Mouse (Mus musculus): Measurements from ENCODE around the gene Fam83f. TPM values are rescaled to one million over a fixed set of nuclear protein-coding genes. Genes with fewer than 3 reads are reported as not detected.

Fam83f gene
- polyA plus RNA-seq, 1 experiment from 2014 or later, result 0.19 TPM

DNA sequence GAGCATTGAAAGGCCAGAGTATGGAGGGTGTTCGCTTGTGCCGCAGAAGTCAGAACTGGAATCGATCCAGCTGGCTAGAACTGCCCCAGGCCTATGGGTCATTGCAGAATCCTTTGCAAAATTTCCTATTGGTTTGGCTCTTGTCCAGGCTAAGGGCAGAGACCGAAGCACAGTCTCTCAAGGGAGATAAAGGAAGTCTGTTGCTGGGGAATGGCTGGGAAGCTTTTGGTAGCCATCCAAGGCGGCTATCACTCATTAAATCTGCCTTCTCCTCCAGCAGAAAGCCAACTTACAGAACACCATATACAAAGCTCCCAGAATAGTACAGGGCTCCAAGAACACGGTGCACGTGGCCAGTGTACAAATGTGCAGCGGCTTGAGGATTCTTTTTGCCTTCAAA is 35.4 kb downstream of the Fam83f start:
- Histone ChIP-seq H3K4me3 (ENCODE audit: low read depth, low read length) (no peak overlapping the region), H3K4me2 (peak overlapping the region; percentile 69; the same call in 1 of the 2 replicates), H3K36me3 (ENCODE audit: control insufficient read depth, insufficient read depth, low read length) (no peaks in the 10 kb centered on the region), H3K27me3 (ENCODE audit: control insufficient read depth, insufficient read depth, low read length) (0 out of 2 replicates have a peak, but pooled peaks cover 2% of the 10 kb centered on the region), H3K27ac (ENCODE audit: low read depth, low read length) (peak overlapping the region; percentile 59; the same call in 1 of the 2 replicates), H3K4me1 (ENCODE audit: control insufficient read depth, insufficient read depth, low read length) (peaks cover 12% of the 10 kb centered on the region), H3K9ac (ENCODE audit: low read depth, low read length) (no peak overlapping the region), H3K9me3 (replicated peaks; ENCODE audit: control insufficient read depth, low read length) (no peaks in the 10 kb centered on the region)
- WGBS (ENCODE audit: insufficient replicate concordance), result 52% methylated on average over 8 of the region's 8 CpGs
- no peak for ATAC-seq (replicated peaks; ENCODE audit: insufficient number of reproducible peaks, low FRiP score, low TSS enrichment)

DNA sequence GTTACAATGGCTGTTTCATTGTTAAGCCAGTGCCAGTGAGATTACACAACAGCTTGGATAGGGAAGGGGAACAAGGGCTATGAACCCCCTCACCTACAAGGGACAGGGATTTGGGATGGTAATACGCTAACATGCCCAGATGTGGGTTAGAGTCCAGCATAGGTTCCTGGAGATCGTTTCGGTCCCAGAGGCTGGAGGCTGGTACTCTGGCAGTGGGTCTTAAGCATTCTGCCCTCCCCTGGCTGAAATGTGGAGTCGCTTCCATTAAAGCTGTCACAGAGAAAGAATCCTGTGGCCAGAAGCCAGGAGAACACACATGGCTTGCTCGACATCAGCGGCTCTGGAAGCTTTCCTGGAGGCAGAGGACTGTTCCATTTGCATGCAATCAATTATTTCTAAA is 37.9 kb downstream of the Fam83f start:
- H3K9me3 ChIP-seq (replicated peaks; ENCODE audit: control insufficient read depth, low read length), result no peaks in the 10 kb centered on the region
- WGBS (ENCODE audit: insufficient replicate concordance), result 41% methylated on average over 6 of the region's 6 CpGs
- no peaks in the 10 kb centered on the region for H3K27me3 ChIP-seq (ENCODE audit: control insufficient read depth, insufficient read depth, low read length)
- H3K4me1 ChIP-seq (ENCODE audit: control insufficient read depth, insufficient read depth, low read length), result peaks cover 12% of the 10 kb centered on the region
- no peak overlapping the region; the same call in 1 of the 2 replicates for H3K4me2 ChIP-seq
- no peak overlapping the region for H3K4me3 ChIP-seq (ENCODE audit: low read depth, low read length)
- no peak overlapping the region for H3K27ac ChIP-seq (ENCODE audit: low read depth, low read length)
- no peak overlapping the region for H3K9ac ChIP-seq (ENCODE audit: low read depth, low read length)
- ATAC-seq (replicated peaks; ENCODE audit: insufficient number of reproducible peaks, low FRiP score, low TSS enrichment), result no peak
- H3K36me3 ChIP-seq (ENCODE audit: control insufficient read depth, insufficient read depth, low read length), result no peaks in the 10 kb centered on the region

DNA sequence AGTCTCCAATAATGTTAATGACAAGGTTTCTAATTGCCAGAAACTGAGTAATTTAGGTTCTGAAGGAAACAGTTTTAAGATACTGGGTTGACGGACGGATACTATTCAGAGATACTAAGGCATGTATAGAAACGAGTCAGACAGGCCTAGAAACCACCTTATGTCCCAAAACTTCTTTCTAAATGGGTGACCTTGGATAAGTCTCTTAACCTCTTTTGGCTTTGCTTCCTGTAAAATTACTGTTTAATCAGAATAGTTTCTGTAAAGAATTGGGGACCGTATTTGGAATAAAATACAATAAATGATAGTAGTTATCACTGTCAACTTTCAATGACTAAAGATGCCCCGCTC is 38.6 kb downstream of the Fam83f start:
- WGBS (ENCODE audit: insufficient replicate concordance), result 13% methylated on average over 5 of the region's 5 CpGs
- no peak overlapping the region for H3K27ac ChIP-seq (ENCODE audit: low read depth, low read length)
- no peak overlapping the region for H3K9ac ChIP-seq (ENCODE audit: low read depth, low read length)

DNA sequence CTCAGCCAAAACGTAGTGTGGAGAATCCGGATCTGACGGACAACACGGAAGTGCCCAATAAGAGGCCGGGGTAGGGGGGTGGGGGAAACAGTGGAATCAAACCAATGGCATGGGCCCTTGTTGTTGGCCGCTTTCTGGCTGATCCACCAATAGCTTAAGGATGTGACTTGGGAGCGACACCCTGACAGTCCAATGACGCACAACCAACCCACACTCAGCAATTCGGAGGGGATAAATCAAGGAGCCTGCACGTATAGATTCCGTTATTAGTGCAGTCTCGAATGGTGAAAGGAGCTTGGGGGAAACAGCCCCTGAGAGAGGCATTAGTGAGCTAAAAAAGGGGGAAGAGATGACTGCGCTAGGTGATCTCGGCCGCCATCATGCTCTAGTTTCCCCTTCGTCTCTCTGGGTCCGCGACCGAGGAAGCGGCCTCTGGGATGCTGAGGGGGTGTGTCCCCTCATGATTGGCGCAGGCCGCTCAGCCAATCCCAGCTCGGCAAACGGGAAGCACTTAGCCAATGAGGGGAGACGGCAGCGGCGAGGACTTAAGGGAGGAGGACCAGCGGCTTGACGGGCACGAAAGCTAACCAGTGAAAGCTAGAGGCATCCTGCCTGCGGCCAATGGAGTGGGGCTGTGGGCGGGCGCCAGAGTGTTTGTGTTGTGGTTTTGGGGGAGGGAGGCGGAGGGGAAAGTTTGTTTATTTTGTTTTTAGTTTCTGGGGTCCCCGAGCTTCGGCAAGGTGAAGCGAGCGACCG is 39.1 kb downstream of the Fam83f start, which contains the start of gene Tnrc6b:
Gene Tnrc6b (plus strand): TSS at position 706 of the 756 bp plus-strand sequence.
- peak within 1 kb of the TSS; percentile 78 for H3K27ac ChIP-seq (ENCODE audit: low read depth, low read length)
- ATAC-seq (replicated peaks; ENCODE audit: insufficient number of reproducible peaks, low FRiP score, low TSS enrichment), result peak; percentile 98
- H3K36me3 ChIP-seq (ENCODE audit: control insufficient read depth, insufficient read depth, low read length), result no peaks in the 10 kb centered on the region
- WGBS (ENCODE audit: insufficient replicate concordance), result under 1% methylated on average over 39 of the region's 39 CpGs
- H3K4me2 ChIP-seq, result peak within 1 kb of the TSS; percentile 96
- H3K4me1 ChIP-seq (ENCODE audit: control insufficient read depth, insufficient read depth, low read length), result peaks cover 12% of the 10 kb centered on the region
- H3K9ac ChIP-seq (ENCODE audit: low read depth, low read length), result peak within 1 kb of the TSS; percentile 87
- H3K27me3 ChIP-seq (ENCODE audit: control insufficient read depth, insufficient read depth, low read length), result no peaks in the 10 kb centered on the region
- H3K4me3 ChIP-seq (ENCODE audit: low read depth, low read length), result peak within 1 kb of the TSS; percentile 99
- no peaks in the 10 kb centered on the region for H3K9me3 ChIP-seq (replicated peaks; ENCODE audit: control insufficient read depth, low read length)

More for the DNA sequence above, 38.6 kb downstream of the Fam83f start:
- peak overlapping the region; percentile 96 for H3K4me2 ChIP-seq
- H3K36me3 ChIP-seq (ENCODE audit: control insufficient read depth, insufficient read depth, low read length), result no peaks in the 10 kb centered on the region
- no peaks in the 10 kb centered on the region for H3K9me3 ChIP-seq (replicated peaks; ENCODE audit: control insufficient read depth, low read length)
- H3K4me3 ChIP-seq (ENCODE audit: low read depth, low read length), result peak overlapping the region; percentile 99
- H3K4me1 ChIP-seq (ENCODE audit: control insufficient read depth, insufficient read depth, low read length), result peaks cover 12% of the 10 kb centered on the region
- H3K27me3 ChIP-seq (ENCODE audit: control insufficient read depth, insufficient read depth, low read length), result no peaks in the 10 kb centered on the region
- ATAC-seq (replicated peaks; ENCODE audit: insufficient number of reproducible peaks, low FRiP score, low TSS enrichment), result no peak

- ATAC-seq (replicated peaks; ENCODE audit: insufficient number of reproducible peaks, low FRiP score, low TSS enrichment), result no peak; the same call in 1 of the 2 replicates
- Histone ChIP-seq H3K4me2 (peak overlapping the region; percentile 96), H3K27ac (ENCODE audit: low read depth, low read length) (peak overlapping the region; percentile 78), H3K9me3 (replicated peaks; ENCODE audit: control insufficient read depth, low read length) (no peaks in the 10 kb centered on the region), H3K4me1 (ENCODE audit: control insufficient read depth, insufficient read depth, low read length) (peaks cover 5% of the 10 kb centered on the region), H3K9ac (ENCODE audit: low read depth, low read length) (peak overlapping the region; percentile 87), H3K36me3 (ENCODE audit: control insufficient read depth, insufficient read depth, low read length) (no peaks in the 10 kb centered on the region), H3K4me3 (ENCODE audit: low read depth, low read length) (peak overlapping the region; percentile 99), H3K27me3 (ENCODE audit: control insufficient read depth, insufficient read depth, low read length) (no peaks in the 10 kb centered on the region)
- WGBS (ENCODE audit: insufficient replicate concordance), result under 1% methylated on average over 100 of the region's 106 CpGs
Measured at GRCm38 (mm10) chr15:80711401-80712151, 39.9 kb downstream of the Fam83f start.

GRCm38 (mm10) chr15:80714299-80714698 is 42.7 kb downstream of the Fam83f start:
- Histone ChIP-seq H3K27ac (ENCODE audit: low read depth, low read length) (no peak overlapping the region), H3K4me3 (ENCODE audit: low read depth, low read length) (no peak overlapping the region), H3K4me2 (no peak overlapping the region), H3K9ac (ENCODE audit: low read depth, low read length) (no peak overlapping the region), H3K36me3 (ENCODE audit: control insufficient read depth, insufficient read depth, low read length) (no peaks in the 10 kb centered on the region), H3K9me3 (replicated peaks; ENCODE audit: control insufficient read depth, low read length) (no peaks in the 10 kb centered on the region), H3K4me1 (ENCODE audit: control insufficient read depth, insufficient read depth, low read length) (no peaks in the 10 kb centered on the region), H3K27me3 (ENCODE audit: control insufficient read depth, insufficient read depth, low read length) (no peaks in the 10 kb centered on the region)
- no peak for ATAC-seq (replicated peaks; ENCODE audit: insufficient number of reproducible peaks, low FRiP score, low TSS enrichment)
- 66% methylated on average over 4 of the region's 4 CpGs for WGBS (ENCODE audit: insufficient replicate concordance)

DNA sequence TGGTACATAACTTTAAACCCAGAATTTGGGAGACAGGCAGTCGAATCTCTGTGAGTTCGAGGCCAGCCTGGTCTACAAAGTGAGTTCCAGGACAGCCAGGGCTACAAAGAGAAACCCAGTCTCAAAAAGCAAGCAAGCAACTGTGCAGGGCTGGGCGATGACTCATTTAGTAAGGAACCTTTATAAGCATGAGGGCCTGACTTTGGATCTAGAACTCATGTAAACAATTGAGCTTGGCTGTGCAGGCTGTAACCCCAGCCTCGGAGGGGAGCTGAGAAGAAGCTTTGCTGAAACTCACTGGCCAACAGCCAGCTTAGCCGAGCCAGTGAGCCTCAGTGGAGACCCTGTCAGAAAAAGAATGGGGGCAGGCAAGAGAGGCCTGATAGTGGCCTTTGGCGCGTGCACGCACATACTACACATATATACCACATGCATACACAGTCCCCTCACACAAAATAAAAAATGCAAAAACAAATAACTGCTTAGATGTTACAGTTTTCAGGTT is 45.0 kb downstream of the Fam83f start:
- Histone ChIP-seq H3K36me3 (ENCODE audit: control insufficient read depth, insufficient read depth, low read length) (no peaks in the 10 kb centered on the region), H3K4me1 (ENCODE audit: control insufficient read depth, insufficient read depth, low read length) (peaks cover 5% of the 10 kb centered on the region), H3K4me2 (no peak overlapping the region), H3K27ac (ENCODE audit: low read depth, low read length) (no peak overlapping the region), H3K4me3 (ENCODE audit: low read depth, low read length) (no peak overlapping the region), H3K9ac (ENCODE audit: low read depth, low read length) (no peak overlapping the region), H3K27me3 (ENCODE audit: control insufficient read depth, insufficient read depth, low read length) (no peaks in the 10 kb centered on the region), H3K9me3 (replicated peaks; ENCODE audit: control insufficient read depth, low read length) (no peaks in the 10 kb centered on the region)
- WGBS (ENCODE audit: insufficient replicate concordance), result 85% methylated on average over 8 of the region's 8 CpGs
- no peak for ATAC-seq (replicated peaks; ENCODE audit: insufficient number of reproducible peaks, low FRiP score, low TSS enrichment)

GRCm38 (mm10) chr15:80717431-80717830 is 45.8 kb downstream of the Fam83f start:
- Histone ChIP-seq H3K9me3 (replicated peaks; ENCODE audit: control insufficient read depth, low read length) (no peaks in the 10 kb centered on the region), H3K4me1 (ENCODE audit: control insufficient read depth, insufficient read depth, low read length) (peaks cover 5% of the 10 kb centered on the region), H3K4me3 (ENCODE audit: low read depth, low read length) (no peak overlapping the region), H3K4me2 (no peak overlapping the region), H3K9ac (ENCODE audit: low read depth, low read length) (no peak overlapping the region), H3K27ac (ENCODE audit: low read depth, low read length) (no peak overlapping the region), H3K27me3 (ENCODE audit: control insufficient read depth, insufficient read depth, low read length) (no peaks in the 10 kb centered on the region), H3K36me3 (ENCODE audit: control insufficient read depth, insufficient read depth, low read length) (no peaks in the 10 kb centered on the region)
- WGBS (ENCODE audit: insufficient replicate concordance), result 61% methylated on average over 1 of the region's 1 CpGs
- no peak for ATAC-seq (replicated peaks; ENCODE audit: insufficient number of reproducible peaks, low FRiP score, low TSS enrichment)
